Comparison of ENCODE assay signal across 22 mouse cellular contexts in genomic region chr2:157412497-157412896, GRCm38 (mm10).
"Had no signal": no experiment of that assay in that cellular context is flagged by ENCODE, and none has a peak within 500 bp of the region (broad histone marks: within the 10 kb centered on the region; RNA-seq: fewer than 3 reads in every experiment).

No protein-coding gene starts in this region.

- H3K27me3 ChIP-seq: heart, embryonic 13.5 days; heart, embryonic 15.5 days; hindbrain, embryonic 13.5 days; hindbrain, embryonic 15.5 days; limb, embryonic 12.5 days had no signal

- DNase-seq: gastrocnemius, adult 2 months; gastrocnemius, postnatal 14 days; heart, adult 18-20 months; heart, postnatal 14 days; heart, postnatal 36 days; kidney, adult 18-20 months; kidney, adult 8-10 months; kidney, postnatal 10 days; kidney, postnatal 25 days; kidney, postnatal 4 days; liver had no signal

- H3K36me3 ChIP-seq: heart, embryonic 13.5 days; heart, embryonic 15.5 days; hindbrain, embryonic 13.5 days; hindbrain, embryonic 15.5 days; limb, embryonic 10.5 days; limb, embryonic 12.5 days had no signal

- H3K9ac ChIP-seq: heart, embryonic 13.5 days; heart, embryonic 15.5 days; hindbrain, embryonic 13.5 days; hindbrain, embryonic 15.5 days; limb, embryonic 12.5 days had no signal

- H3K9me3 ChIP-seq: heart, embryonic 13.5 days; heart, embryonic 15.5 days; hindbrain, embryonic 13.5 days; hindbrain, embryonic 15.5 days; limb, embryonic 10.5 days; limb, embryonic 12.5 days had no signal

- H3K27ac ChIP-seq: gastrocnemius, adult 2 months; heart, embryonic 13.5 days; heart, embryonic 15.5 days; hindbrain, embryonic 13.5 days; hindbrain, embryonic 15.5 days; hindbrain, postnatal 0 days; left cerebral cortex, adult 2 months; limb, embryonic 10.5 days; limb, embryonic 12.5 days had no signal

- H3K4me3 ChIP-seq: gastrocnemius, adult 2 months; heart, embryonic 13.5 days; heart, embryonic 15.5 days; hindbrain, embryonic 13.5 days; hindbrain, embryonic 15.5 days; layer of hippocampus, adult 2 months; left cerebral cortex, adult 2 months; limb, embryonic 10.5 days; limb, embryonic 12.5 days had no signal

- ATAC-seq: hindbrain, postnatal 0 days had no signal

- H3K4me2 ChIP-seq: heart, embryonic 11.5 days; heart, embryonic 13.5 days; heart, embryonic 15.5 days; hindbrain, embryonic 13.5 days; hindbrain, embryonic 15.5 days; limb, embryonic 12.5 days; liver, embryonic 11.5 days had no signal
